Mouse (Mus musculus): ENCODE results near the gene Nup210.

DNA sequence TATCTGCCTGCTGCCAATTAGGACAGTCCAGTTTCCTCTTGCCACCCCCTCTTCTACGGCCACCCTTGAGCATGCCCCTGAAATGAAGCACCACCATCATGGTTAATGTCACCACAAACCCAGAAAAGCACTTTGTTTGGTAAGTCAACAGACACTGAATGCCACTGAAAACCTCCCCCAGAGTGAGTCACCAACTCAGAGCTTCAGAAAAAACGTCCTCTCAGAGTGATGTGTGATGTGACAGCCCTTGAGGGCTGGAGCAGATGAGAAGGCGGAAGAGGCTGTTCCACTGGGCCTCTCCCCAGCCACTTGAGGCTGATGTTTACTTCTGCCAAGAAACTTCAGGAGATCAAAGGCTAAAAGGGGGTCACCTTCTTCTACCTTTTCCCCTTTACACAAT lies 132.5 kb downstream of the Nup210 start:
- no peak for TF ChIP-seq CTCF (IDR thresholded peaks at IDR 0.05; ENCODE audit: extremely low read depth, insufficient read depth, insufficient read length, insufficient replicate concordance)
- no peak for TF ChIP-seq POLR2A (IDR thresholded peaks at IDR 0.05; ENCODE audit: low read depth, low read length)
